Mouse (Mus musculus) heart, adult 2 months (tissue): ENCODE results near the gene Arhgap23. TPM values are rescaled to one million over a fixed set of nuclear protein-coding genes. Genes with fewer than 3 reads are reported as not detected.

ENCODE experiments used
- DNase-seq, 2 experiments: peaks; one replicate each; pipeline ENCODE4 v3.0.0; 2021
- H3K27ac ChIP-seq: fragments of 200-600 bp; 2 replicates; pipeline ENCODE4 v1.8.1; 2022
- H3K27me3 ChIP-seq: fragments of 200-500 bp; 2 replicates; pipeline ENCODE4 v1.6.1; 2012; ENCODE audit warnings: mild to moderate bottlenecking, low read length, inconsistent platforms, mixed read lengths; ENCODE audit not compliant: control insufficient read depth, insufficient read depth
- H3K36me3 ChIP-seq: fragments of 200-500 bp; 2 replicates; pipeline ENCODE4 v1.6.1; 2012; ENCODE audit warnings: low read length, inconsistent platforms; ENCODE audit not compliant: control insufficient read depth, insufficient read depth
- H3K4me1 ChIP-seq: fragments of 200-500 bp; 2 replicates; pipeline ENCODE4 v1.6.1; 2011; ENCODE audit warnings: low read length; ENCODE audit not compliant: control insufficient read depth, insufficient read depth
- H3K4me3 ChIP-seq: fragments of 200-600 bp; 2 replicates; pipeline ENCODE4 v1.8.1; 2022
- H3K79me2 ChIP-seq: fragments of 200-500 bp; replicated peaks from 2 replicates; pipeline ENCODE4 v1.6.1; 2012; ENCODE audit warnings: mild to moderate bottlenecking, inconsistent platforms, low read length, moderate library complexity, mixed read lengths; ENCODE audit not compliant: control insufficient read depth, insufficient read depth
- H3K9ac ChIP-seq: fragments of 200-500 bp; 2 replicates; pipeline ENCODE4 v1.6.1; 2012; ENCODE audit warnings: low read depth, mild to moderate bottlenecking, control low read depth, inconsistent platforms, low read length, mixed read lengths
- CTCF ChIP-seq: fragments of 200-600 bp; IDR thresholded peaks from 2 replicates; pipeline ENCODE4 v1.8.1; 2022; ENCODE audit warnings: antibody characterized with exemption, mild to moderate bottlenecking, moderate library complexity
- EP300 ChIP-seq: fragments of 200-500 bp; IDR thresholded peaks from 2 replicates; pipeline ENCODE4 v1.6.1; 2011; ENCODE audit warnings: low read depth, low read length, control low read depth; ENCODE audit not compliant: insufficient read depth
- POLR2A ChIP-seq: fragments of 200-500 bp; IDR thresholded peaks from 2 replicates; pipeline ENCODE4 v1.6.1; 2011; ENCODE audit warnings: mild to moderate bottlenecking, low read depth, low read length, control low read depth; ENCODE audit not compliant: insufficient read depth
- WGBS: fragments of 180-500 bp; shearing (Covaris S2); methylation state at CpG from one replicate; pipeline ENCODE4 v1.1.7; 2018; 5-methylcytosine and 5-hydroxymethylcytosine counted together
- intact Hi-C: fragments of 180-260 bp; cut with DNase I; formaldehyde crosslinking; loops from one replicate; pipeline ENCODE4 v1.15.1; 2025
- long read RNA-seq: library from polyadenylated mRNA; stranded (forward); transcript quantifications from one replicate; pipeline ENCODE4 v2.0.0, GENCODE M21; 2021
- polyA plus RNA-seq: library from polyadenylated mRNA; depleted of rRNA; stranded (reverse); fragments of >200 nt; gene quantifications from 2 replicates; pipeline ENCODE4 v1.2.3, GENCODE M21; 2012; rRNA removed
- total RNA-seq, 2 experiments: library from RNA; stranded (reverse); gene quantifications; 2 replicates each; pipeline ENCODE4 v1.2.3; 2021

Arhgap23 gene
- total RNA-seq (10 to 100 TPM; 12.8 to 13.7 TPM), polyA plus RNA-seq (18.4 and 19.2 TPM in 2 replicates)
- long read RNA-seq, full-length matches to known transcripts: 2 of 10 reads
- long read RNA-seq, partial matches to known transcripts: 2 of 10 reads
- long read RNA-seq, other reads (novel, unspliced or antisense): 6 of 10 reads

DNA sequence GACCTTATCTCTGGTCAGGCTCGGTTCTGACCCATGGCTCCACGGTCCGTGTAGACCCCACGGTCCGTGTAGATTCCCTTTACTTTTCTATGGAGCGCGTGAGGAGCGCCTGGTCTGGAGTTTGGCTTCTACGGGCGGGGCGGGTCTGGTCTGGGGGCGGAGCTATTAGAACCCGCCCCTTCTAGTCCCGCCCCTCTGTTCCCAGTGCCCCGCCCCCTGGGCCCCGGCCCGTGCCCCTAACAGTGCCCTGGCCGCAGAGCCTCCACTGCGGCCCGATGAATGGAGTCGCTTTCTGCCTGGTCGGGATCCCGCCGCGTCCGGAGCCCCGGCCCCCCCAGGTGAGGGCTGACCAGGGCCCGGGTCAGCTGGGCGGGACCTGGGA lies at the start of gene Arhgap23:
Gene Arhgap23 (plus strand): TSS at position 204 of the 382 bp plus-strand sequence.
- WGBS: under 1% methylated on average over 29 of the region's 29 CpGs
- Histone ChIP-seq H3K4me1 (peaks cover 7% of the 10 kb centered on the region), H3K27me3 (no peaks in the 10 kb centered on the region), H3K4me3 (peak within 1 kb of the TSS; percentile 90), H3K36me3 (no peaks in the 10 kb centered on the region), H3K9ac (peak within 1 kb of the TSS; percentile 79), H3K79me2 (peaks cover 1% of the 10 kb centered on the region; the same call in 1 of the 2 replicates), H3K27ac (peak within 1 kb of the TSS; percentile 92)
- TF ChIP-seq POLR2A (peak; percentile 44; the same call in 1 of the 2 replicates), EP300 (no peak)
- DNase-seq: peak in 1 of 2 experiments; percentile 84
- intact Hi-C loops: no loop called here

DNA sequence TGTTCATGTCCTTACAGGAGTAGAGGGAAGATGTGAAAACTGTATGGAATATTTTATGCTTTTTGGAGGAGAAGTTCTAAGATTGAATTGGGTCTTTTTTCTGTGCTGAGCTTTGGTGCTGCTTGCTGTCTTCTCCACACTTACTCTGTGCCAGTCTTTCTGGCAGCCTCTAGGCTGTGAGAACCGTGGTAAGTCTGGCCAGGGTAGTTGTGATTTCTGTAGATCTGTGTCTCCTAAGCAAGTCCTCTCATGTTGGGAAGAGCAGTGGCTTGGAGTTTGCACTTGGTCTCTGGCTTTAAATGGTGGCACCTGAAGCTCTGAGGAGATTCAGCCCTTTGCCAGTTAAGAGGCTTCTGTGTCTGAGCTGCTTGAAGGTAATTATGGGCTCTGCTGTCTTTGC lies 49.8 kb upstream of the Arhgap23 start:
- no peak overlapping the region for H3K9ac ChIP-seq

DNA sequence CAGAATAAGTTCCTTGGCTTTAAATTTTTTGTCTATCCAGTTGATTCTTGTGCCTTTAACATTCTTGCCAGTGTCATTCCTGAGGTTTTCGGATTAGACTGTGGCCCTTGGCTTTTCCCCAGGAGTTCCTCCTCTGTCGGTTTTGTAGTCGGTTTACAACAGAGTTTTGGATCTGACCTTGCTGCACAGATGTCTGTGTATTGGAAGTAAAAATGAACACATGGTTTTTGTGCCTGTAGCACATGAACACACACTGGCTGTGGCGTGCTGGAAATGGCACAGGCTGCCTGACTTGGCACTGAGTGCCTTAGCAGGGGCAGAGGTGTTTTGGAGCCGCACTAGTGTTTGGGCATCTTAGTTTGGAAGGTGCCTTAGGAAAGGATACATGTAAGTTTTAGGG lies 46.8 kb upstream of the Arhgap23 start:
- TF ChIP-seq POLR2A (no peak), CTCF (no peak), EP300 (no peak)
- H3K4me3 ChIP-seq: no peak overlapping the region
- DNase-seq: no peak
- H3K36me3 ChIP-seq: peaks cover 8% of the 10 kb centered on the region
- no peak overlapping the region for H3K9ac ChIP-seq
- intact Hi-C loops: no loop called here
- no peaks in the 10 kb centered on the region for H3K27me3 ChIP-seq
- peaks cover 13% of the 10 kb centered on the region for H3K79me2 ChIP-seq
- WGBS: 47% methylated on average over 5 of the region's 5 CpGs
- H3K27ac ChIP-seq: no peak overlapping the region
- H3K4me1 ChIP-seq: peaks cover 10% of the 10 kb centered on the region

More for the DNA sequence above, 49.8 kb upstream of the Arhgap23 start:
- intact Hi-C loops: no loop called here
- no peak for DNase-seq
- Histone ChIP-seq H3K4me3 (no peak overlapping the region), H3K27ac (no peak overlapping the region), H3K79me2 (peaks cover 11% of the 10 kb centered on the region), H3K36me3 (peaks cover 8% of the 10 kb centered on the region), H3K27me3 (no peaks in the 10 kb centered on the region), H3K4me1 (peaks cover 10% of the 10 kb centered on the region)
- 50% methylated on average over 1 of the region's 1 CpGs for WGBS
- no peak for TF ChIP-seq EP300
- no peak for TF ChIP-seq CTCF
- TF ChIP-seq POLR2A: no peak

GRCm38 (mm10) chr11:97370329-97371091 lies 44.8 kb upstream of the Arhgap23 start:
- TF ChIP-seq POLR2A (no peak), CTCF (no peak), EP300 (no peak)
- Histone ChIP-seq H3K27ac (no peak overlapping the region), H3K4me1 (peaks cover 3% of the 10 kb centered on the region), H3K79me2 (peaks cover 10% of the 10 kb centered on the region), H3K36me3 (no peaks in the 10 kb centered on the region; the same call in 1 of the 2 replicates), H3K27me3 (no peaks in the 10 kb centered on the region), H3K9ac (no peak overlapping the region), H3K4me3 (no peak overlapping the region)
- DNase-seq: no peak
- intact Hi-C loops: no loop called here
- WGBS: 33% methylated on average over 7 of the region's 7 CpGs

GRCm38 (mm10) chr11:97372159-97372864 lies 43.0 kb upstream of the Arhgap23 start:
- WGBS: 68% methylated on average over 6 of the region's 6 CpGs
- Histone ChIP-seq H3K36me3 (no peaks in the 10 kb centered on the region; the same call in 1 of the 2 replicates), H3K79me2 (peaks cover 8% of the 10 kb centered on the region), H3K27me3 (no peaks in the 10 kb centered on the region), H3K4me3 (no peak overlapping the region), H3K9ac (no peak overlapping the region), H3K4me1 (peaks cover 3% of the 10 kb centered on the region), H3K27ac (no peak overlapping the region)
- TF ChIP-seq EP300: no peak
- TF ChIP-seq POLR2A: no peak
- TF ChIP-seq CTCF: no peak
- intact Hi-C loops: no loop called here
- no peak for DNase-seq
